Mouse (Mus musculus) small intestine, adult 2 months (tissue): ENCODE data around the gene B130006D01Rik. TPM values are rescaled to one million over a fixed set of nuclear protein-coding genes. Genes with fewer than 3 reads are reported as not detected.
A peak's percentile ranks its signal among the peaks of the same experiment; 100 is the strongest.

Experiments used
- H3K27ac ChIP-seq: fragments of 200-500 bp; 2 replicates; pipeline ENCODE4 v1.5.1; 2012; ENCODE audit warnings: low read depth, low read length, control low read depth, inconsistent platforms; ENCODE audit not compliant: insufficient read depth
- H3K27me3 ChIP-seq: fragments of 200-500 bp; 2 replicates; pipeline ENCODE4 v1.6.1; 2012; ENCODE audit warnings: mild to moderate bottlenecking, moderate library complexity, low read length, inconsistent platforms; ENCODE audit not compliant: control insufficient read depth, insufficient read depth
- H3K36me3 ChIP-seq: fragments of 200-500 bp; 2 replicates; pipeline ENCODE4 v1.6.1; 2012; ENCODE audit warnings: mild to moderate bottlenecking, low read length, control low read depth, inconsistent platforms; ENCODE audit not compliant: control insufficient read depth, insufficient read depth
- H3K4me1 ChIP-seq: fragments of 200-500 bp; 2 replicates; pipeline ENCODE4 v1.6.1; 2012; ENCODE audit warnings: low read length, inconsistent platforms, mixed read lengths; ENCODE audit not compliant: control insufficient read depth, insufficient read depth, insufficient read length
- H3K4me3 ChIP-seq: fragments of 200-500 bp; 2 replicates; pipeline ENCODE4 v1.5.1; 2012; ENCODE audit warnings: low read depth, mild to moderate bottlenecking, control low read depth, inconsistent platforms, low read length, moderate library complexity
- CTCF ChIP-seq: fragments of 200-500 bp; IDR thresholded peaks from 2 replicates; pipeline ENCODE4 v1.5.1; 2012; ENCODE audit warnings: low read depth, mild to moderate bottlenecking, control low read depth, inconsistent platforms, low read length, moderate library complexity, mixed read lengths; ENCODE audit not compliant: insufficient replicate concordance, insufficient read length; ENCODE audit errors: extremely low read depth
- POLR2A ChIP-seq: fragments of 200-500 bp; IDR thresholded peaks from 2 replicates; pipeline ENCODE4 v1.6.1; 2012; ENCODE audit warnings: low read depth, mild to moderate bottlenecking, control low read depth, inconsistent platforms, low read length, moderate library complexity
- WGBS: fragments of 180-500 bp; shearing (Covaris S2); methylation state at CpG from one replicate; pipeline ENCODE4 v1.1.7; 2018; 5-methylcytosine and 5-hydroxymethylcytosine counted together
- polyA plus RNA-seq: library from polyadenylated mRNA; depleted of rRNA; stranded (reverse); fragments of >200 nt; gene quantifications from 2 replicates; pipeline ENCODE4 v1.2.3, GENCODE M21; 2012

Gene B130006D01Rik
- polyA plus RNA-seq, 1 experiment = 0.05 TPM

- no peaks in the 10 kb centered on the region for H3K36me3 ChIP-seq
- TF ChIP-seq CTCF (no peak), POLR2A (no peak)
- H3K27me3 ChIP-seq = no peaks in the 10 kb centered on the region
- peaks cover 5% of the 10 kb centered on the region; the same call in 1 of the 2 replicates for H3K4me1 ChIP-seq
- H3K4me3 ChIP-seq = peak overlapping the region; percentile 95; the same call in 1 of the 2 replicates
- WGBS = 4% methylated on average over 7 of the region's 7 CpGs
- H3K27ac ChIP-seq = 0 out of 2 replicates have a peak overlapping the region, but pooled peaks have one; percentile 9
Observed at GRCm38 (mm10) chr11:95714411-95714810, 9.0 kb upstream of the B130006D01Rik start.

GRCm38 (mm10) chr11:95716136-95716535 is 7.3 kb upstream of the B130006D01Rik start:
- Histone ChIP-seq H3K27me3 (no peaks in the 10 kb centered on the region), H3K4me3 (no peak overlapping the region), H3K27ac (no peak overlapping the region), H3K36me3 (no peaks in the 10 kb centered on the region), H3K4me1 (peaks cover 5% of the 10 kb centered on the region; the same call in 1 of the 2 replicates)
- no peak for TF ChIP-seq POLR2A
- 66% methylated on average over 8 of the region's 8 CpGs for WGBS

GRCm38 (mm10) chr11:95719356-95719755 is 4.0 kb upstream of the B130006D01Rik start:
- 51% methylated on average over 3 of the region's 3 CpGs for WGBS
- Histone ChIP-seq H3K27ac (no peak overlapping the region), H3K4me1 (peaks cover 5% of the 10 kb centered on the region; the same call in 1 of the 2 replicates), H3K4me3 (no peak overlapping the region), H3K36me3 (0 out of 2 replicates have a peak, but pooled peaks cover 2% of the 10 kb centered on the region), H3K27me3 (no peaks in the 10 kb centered on the region)
- TF ChIP-seq CTCF (no peak), POLR2A (no peak)

GRCm38 (mm10) chr11:95724466-95724865 is 1.1 kb downstream of the B130006D01Rik start:
- 0 out of 2 replicates have a peak, but pooled peaks cover 2% of the 10 kb centered on the region for H3K36me3 ChIP-seq
- no peaks in the 10 kb centered on the region for H3K27me3 ChIP-seq
- TF ChIP-seq POLR2A (no peak), CTCF (no peak)
- no peak overlapping the region for H3K4me3 ChIP-seq
- WGBS = 86% methylated on average over 4 of the region's 4 CpGs
- H3K27ac ChIP-seq = no peak overlapping the region
- H3K4me1 ChIP-seq = peaks cover 3% of the 10 kb centered on the region

GRCm38 (mm10) chr11:95726156-95726555 is 2.8 kb downstream of the B130006D01Rik start:
- H3K36me3 ChIP-seq = 0 out of 2 replicates have a peak, but pooled peaks cover 2% of the 10 kb centered on the region
- 43% methylated on average over 4 of the region's 4 CpGs for WGBS
- no peak overlapping the region for H3K27ac ChIP-seq
- peaks cover 5% of the 10 kb centered on the region for H3K4me1 ChIP-seq
- H3K4me3 ChIP-seq = no peak overlapping the region
- no peak for TF ChIP-seq POLR2A
- TF ChIP-seq CTCF = no peak
- H3K27me3 ChIP-seq = no peaks in the 10 kb centered on the region

DNA sequence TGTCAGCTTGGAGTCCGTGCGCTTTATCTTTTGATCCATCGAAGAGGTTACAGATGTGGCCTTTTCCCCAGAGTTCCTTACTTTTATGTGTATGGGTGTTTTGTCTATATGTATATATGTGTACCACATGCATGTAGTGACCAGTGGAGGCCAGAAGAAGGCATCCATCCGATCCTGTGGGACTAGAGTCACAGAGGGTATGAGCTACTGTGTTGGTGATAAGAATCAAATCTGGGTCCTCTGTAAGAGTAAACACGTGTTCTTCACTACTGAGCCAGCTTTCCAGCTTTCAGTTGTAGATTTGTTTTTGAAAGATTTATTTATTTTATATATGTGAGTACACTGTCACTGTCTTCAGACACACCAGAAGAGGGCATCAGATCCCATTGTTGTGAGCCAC is 4.6 kb downstream of the B130006D01Rik start:
- H3K27ac ChIP-seq = no peak overlapping the region
- H3K4me3 ChIP-seq = no peak overlapping the region
- no peaks in the 10 kb centered on the region for H3K36me3 ChIP-seq
- H3K4me1 ChIP-seq = peaks cover 5% of the 10 kb centered on the region
- WGBS = 49% methylated on average over 5 of the region's 5 CpGs
- TF ChIP-seq CTCF (no peak), POLR2A (no peak)
- H3K27me3 ChIP-seq = no peaks in the 10 kb centered on the region

- no peak for TF ChIP-seq POLR2A
- TF ChIP-seq CTCF = no peak
- WGBS = 65% methylated on average over 12 of the region's 12 CpGs
- H3K36me3 ChIP-seq = no peaks in the 10 kb centered on the region
- H3K27me3 ChIP-seq = no peaks in the 10 kb centered on the region
- H3K4me1 ChIP-seq = peaks cover 5% of the 10 kb centered on the region
- no peak overlapping the region for H3K4me3 ChIP-seq
- H3K27ac ChIP-seq = no peak overlapping the region
Observed at GRCm38 (mm10) chr11:95728916-95729907, 5.8 kb downstream of the B130006D01Rik start.
